8 mouse cellular contexts compared by ENCODE assay signal in the genomic region with DNA sequence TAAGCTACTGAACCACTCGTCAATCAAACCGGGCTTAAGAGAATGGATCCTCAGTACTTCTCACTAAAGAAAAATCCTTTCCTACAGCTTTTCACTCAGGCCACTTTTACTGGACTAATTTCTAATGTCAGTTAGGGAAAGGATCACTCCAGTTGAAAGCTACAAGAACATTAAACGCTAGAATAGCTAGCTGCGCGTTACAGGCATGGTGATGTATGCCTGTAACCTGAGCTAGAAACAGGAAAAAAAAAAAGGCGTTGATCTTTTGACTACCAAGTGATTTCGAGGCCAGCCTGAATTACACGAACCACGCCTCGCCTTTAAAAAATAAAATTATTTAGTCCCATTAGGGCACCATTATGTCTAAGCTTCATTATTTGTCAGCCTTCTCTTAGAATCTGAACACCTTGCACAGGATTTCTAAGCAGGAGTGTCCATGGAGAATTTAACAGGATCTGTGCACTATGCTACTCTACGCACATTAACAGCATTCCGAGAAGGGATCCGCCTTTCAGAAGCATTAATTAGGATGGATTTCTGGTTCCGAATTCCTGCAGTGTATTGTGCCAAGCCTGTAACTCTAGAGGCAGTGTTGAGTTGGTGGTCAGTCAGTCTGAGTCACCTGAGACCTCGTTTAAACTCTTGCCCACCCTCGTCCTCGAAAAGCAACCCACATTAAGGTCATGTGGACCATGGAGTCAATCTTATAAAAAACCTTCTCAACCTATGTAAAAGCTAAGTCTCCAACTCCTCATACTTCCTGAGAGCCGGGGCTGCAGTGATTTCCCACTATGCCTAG. TPM values are rescaled to one million over a fixed set of nuclear protein-coding genes. Genes with fewer than 3 reads are reported as not detected.
DNase-seq lines count a peak whose midpoint lies in the region; ATAC-seq and TF ChIP-seq lines count a peak whose summit lies in the region.

No protein-coding gene starts in this region.

- no peaks in the 10 kb centered on the region for H3K27me3 ChIP-seq in ES-Bruce4 (ENCODE audit: control insufficient read depth, insufficient read depth, low read length, poor library complexity, severe bottlenecking)
- no peaks in the 10 kb centered on the region for H3K27me3 ChIP-seq in forebrain, embryonic 15.5 days
- H3K27me3 ChIP-seq in liver, embryonic 12.5 days (replicated peaks) = no peaks in the 10 kb centered on the region
- H3K27me3 ChIP-seq in stomach, embryonic 15.5 days (replicated peaks) = no peaks in the 10 kb centered on the region

- TF ChIP-seq EP300 in ES-Bruce4 (IDR thresholded peaks at IDR 0.05; ENCODE audit: insufficient read depth, low read depth, low read length) = no peak

- peak overlapping the region; percentile 61 for H3K4me2 ChIP-seq in forebrain, embryonic 15.5 days (replicated peaks)
- peak overlapping the region; percentile 78 for H3K4me2 ChIP-seq in liver, embryonic 12.5 days
- peak overlapping the region; percentile 69 for H3K4me2 ChIP-seq in stomach, embryonic 15.5 days

- peak overlapping the region; percentile 38 for H3K9ac ChIP-seq in ES-Bruce4 (ENCODE audit: low read depth, poor library complexity, severe bottlenecking)
- peak overlapping the region; percentile 59 for H3K9ac ChIP-seq in forebrain, embryonic 15.5 days (replicated peaks)
- peak overlapping the region; percentile 80 for H3K9ac ChIP-seq in liver, embryonic 12.5 days
- H3K9ac ChIP-seq in stomach, embryonic 15.5 days = peak overlapping the region; percentile 44; the same call in 1 of the 2 replicates

- DNase-seq in embryo, embryonic 11 days = peak; percentile 47
- no peak for DNase-seq in embryo, embryonic 10 days (ENCODE audit: low spot score)
- DNase-seq in left cerebral cortex, adult 18-20 months (ENCODE audit: low spot score in 2 of 2) = no peak
- DNase-seq in frontal cortex, postnatal 36 days (ENCODE audit: low spot score in 2 of 2) = no peak

- ATAC-seq in forebrain, embryonic 15.5 days (replicated peaks) = no peak
- ATAC-seq in liver, embryonic 12.5 days = no peak
- no peak for ATAC-seq in stomach, embryonic 15.5 days (ENCODE audit: insufficient read depth, low FRiP score, low read depth)

- TF ChIP-seq POLR2A in ES-Bruce4 (IDR thresholded peaks at IDR 0.05; ENCODE audit: insufficient read depth, low read length) = no peak

- 2% methylated on average over 18 of the region's 18 CpGs for WGBS in forebrain, embryonic 15.5 days
- WGBS in liver, embryonic 12.5 days (ENCODE audit: insufficient replicate concordance) = 9% methylated on average over 18 of the region's 18 CpGs
- 2% methylated on average over 18 of the region's 18 CpGs for WGBS in stomach, embryonic 15.5 days

- peak overlapping the region; percentile 42 for H3K27ac ChIP-seq in ES-Bruce4 (ENCODE audit: insufficient read depth, low read length)
- H3K27ac ChIP-seq in forebrain, embryonic 15.5 days (replicated peaks) = peak overlapping the region; percentile 94
- H3K27ac ChIP-seq in liver, embryonic 12.5 days = peak overlapping the region; percentile 90
- H3K27ac ChIP-seq in stomach, embryonic 15.5 days = peak overlapping the region; percentile 97

- H3K9me3 ChIP-seq in ES-Bruce4 (replicated peaks; ENCODE audit: control insufficient read depth, insufficient read depth, low read length, poor library complexity, severe bottlenecking) = no peaks in the 10 kb centered on the region
- no peaks in the 10 kb centered on the region for H3K9me3 ChIP-seq in forebrain, embryonic 15.5 days
- H3K9me3 ChIP-seq in liver, embryonic 12.5 days (replicated peaks) = no peaks in the 10 kb centered on the region
- H3K9me3 ChIP-seq in stomach, embryonic 15.5 days = no peaks in the 10 kb centered on the region

- H3K4me1 ChIP-seq in ES-Bruce4 (ENCODE audit: control insufficient read depth, insufficient read depth, low read length) = peaks cover 3% of the 10 kb centered on the region
- peaks cover 68% of the 10 kb centered on the region for H3K4me1 ChIP-seq in forebrain, embryonic 15.5 days
- peaks cover 72% of the 10 kb centered on the region for H3K4me1 ChIP-seq in liver, embryonic 12.5 days
- H3K4me1 ChIP-seq in stomach, embryonic 15.5 days = peaks cover 40% of the 10 kb centered on the region

- peaks cover 13% of the 10 kb centered on the region for H3K36me3 ChIP-seq in ES-Bruce4 (ENCODE audit: control insufficient read depth, insufficient read depth, low read length, poor library complexity, severe bottlenecking)
- peaks cover 11% of the 10 kb centered on the region for H3K36me3 ChIP-seq in forebrain, embryonic 15.5 days
- H3K36me3 ChIP-seq in liver, embryonic 12.5 days = peaks cover 30% of the 10 kb centered on the region
- 0 out of 2 replicates have a peak, but pooled peaks cover 7% of the 10 kb centered on the region for H3K36me3 ChIP-seq in stomach, embryonic 15.5 days

- no peak for TF ChIP-seq CTCF in ES-Bruce4 (IDR thresholded peaks at IDR 0.05; ENCODE audit: low read depth, low read length)

- no peak overlapping the region; the same call in 1 of the 2 replicates for H3K4me3 ChIP-seq in ES-Bruce4 (ENCODE audit: low read depth, low read length)
- peak overlapping the region; percentile 51 for H3K4me3 ChIP-seq in forebrain, embryonic 15.5 days
- peak overlapping the region; percentile 76 for H3K4me3 ChIP-seq in liver, embryonic 12.5 days
- H3K4me3 ChIP-seq in stomach, embryonic 15.5 days (replicated peaks) = peak overlapping the region; percentile 59

RNA-seq across cellular contexts. Expression of gene Kmt2e, which starts 15.2 kb away (rescaled TPM):
- polyA plus RNA-seq in ES-Bruce4 (2011; ENCODE audit: insufficient read depth, insufficient read length, low read depth, missing spikeins) = 36.5 and 40.3 TPM in 2 replicates
- 198 and 206 TPM in 2 replicates for polyA plus RNA-seq in forebrain, embryonic 15.5 days (2015; fragmentation: Nextera tagmentation; extraction: Ambion mirVana)
- 45.1 and 45.4 TPM in 2 replicates for polyA plus RNA-seq in liver, embryonic 12.5 days (2016; fragmentation: Nextera tagmentation; extraction: Ambion mirVana)
- 95.2 and 99.7 TPM in 2 replicates for polyA plus RNA-seq in stomach, embryonic 15.5 days (2015; fragmentation: Nextera tagmentation; extraction: Ambion mirVana)
- 10 to 100 TPM; 92.8 to 98.6 TPM for total RNA-seq in left cerebral cortex, adult 18-20 months (2021)

Comparison
In these comparisons a context has a peak if more than half of its experiments do, and no peak if none do; other contexts are left out.
1. H3K27ac ChIP-seq: peak in every context shown above with its lines; median percentile 97 in stomach, embryonic 15.5 days; 94 in forebrain, embryonic 15.5 days; 90 in liver, embryonic 12.5 days; 42 in ES-Bruce4.